Mouse (Mus musculus): Measurements from ENCODE around the gene Mpp2.

GRCm38 (mm10) chr11:102106911-102107310 lies 18.6 kb upstream of the Mpp2 start:
- no peak for TF ChIP-seq CTCF (IDR thresholded peaks at IDR 0.05; ENCODE audit: control insufficient read depth, insufficient read depth, insufficient replicate concordance, low read depth, low read length)
- no peak for TF ChIP-seq POLR2A (IDR thresholded peaks at IDR 0.05; ENCODE audit: control insufficient read depth, low read depth, low read length)

Measured in testis, adult 2 months (tissue).